Comparison of ENCODE assay signal across 35 mouse cellular contexts in the genomic region with DNA sequence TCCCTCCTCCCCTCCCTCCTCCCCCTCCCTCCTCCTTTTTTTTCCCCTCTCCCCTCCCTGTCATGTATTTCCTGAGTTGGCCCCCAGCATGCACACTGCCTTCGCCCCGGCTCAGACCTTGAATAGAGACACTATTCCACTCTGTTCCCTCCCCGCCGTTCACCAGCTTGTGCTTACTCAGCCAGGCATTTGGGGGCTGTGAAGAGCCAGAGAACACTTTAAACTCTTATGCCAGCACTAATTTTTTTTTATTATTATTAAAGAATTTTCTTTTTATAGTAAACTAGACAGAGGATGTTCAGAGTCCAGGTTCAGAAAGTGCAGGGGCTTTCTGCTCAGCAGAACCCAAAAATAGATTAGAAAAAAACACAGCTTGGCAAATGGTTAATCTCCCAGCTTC. TPM values are rescaled to one million over a fixed set of nuclear protein-coding genes. Genes with fewer than 3 reads are reported as not detected.
DNase-seq lines count a peak whose midpoint lies in the region; TF ChIP-seq lines count a peak whose summit lies in the region.
"Had no signal": no experiment of that assay in that cellular context is flagged by ENCODE, and none has a peak within 500 bp of the region (broad histone marks: within the 10 kb centered on the region; RNA-seq: fewer than 3 reads in every experiment).

No protein-coding gene starts in this region.

- no peaks in the 10 kb centered on the region for H3K36me3 ChIP-seq in hindbrain, embryonic 10.5 days
- H3K36me3 ChIP-seq: embryonic facial prominence, embryonic 12.5 days; forebrain, embryonic 10.5 days; forebrain, embryonic 15.5 days; heart, embryonic 12.5 days; intestine, embryonic 15.5 days; liver, embryonic 12.5 days had no signal

- WGBS in hindbrain, embryonic 10.5 days = 51% methylated on average over 4 of the region's 4 CpGs

- TF ChIP-seq CTCF in left cerebral cortex, adult 2 months (IDR thresholded peaks at IDR 0.05) = no peak

- no peak overlapping the region for H3K4me3 ChIP-seq in hindbrain, embryonic 10.5 days
- H3K4me3 ChIP-seq in left cerebral cortex, adult 2 months = no peak overlapping the region
- H3K4me3 ChIP-seq: embryonic facial prominence, embryonic 12.5 days; forebrain, embryonic 10.5 days; forebrain, embryonic 15.5 days; heart, embryonic 12.5 days; intestine, embryonic 15.5 days; layer of hippocampus, adult 2 months; liver, embryonic 12.5 days had no signal

- peaks cover 23% of the 10 kb centered on the region for H3K4me1 ChIP-seq in hindbrain, embryonic 10.5 days (replicated peaks)

- intact Hi-C loops in left cerebral cortex, adult 2 months (cut with DNase I) = no loop called here
- intact Hi-C loops in left cerebral cortex, postnatal 10 days (cut with DNase I) = no loop called here

- H3K27ac ChIP-seq in hindbrain, embryonic 10.5 days = no peak overlapping the region
- no peak overlapping the region for H3K27ac ChIP-seq in left cerebral cortex, adult 2 months
- H3K27ac ChIP-seq: embryonic facial prominence, embryonic 12.5 days; forebrain, embryonic 10.5 days; forebrain, embryonic 15.5 days; intestine, embryonic 15.5 days; layer of hippocampus, adult 2 months; liver, embryonic 12.5 days had no signal

- H3K27me3 ChIP-seq in hindbrain, embryonic 10.5 days (ENCODE audit: insufficient read depth, poor library complexity, severe bottlenecking) = peaks cover 13% of the 10 kb centered on the region; the same call in 1 of the 2 replicates
- H3K27me3 ChIP-seq: embryonic facial prominence, embryonic 12.5 days; forebrain, embryonic 15.5 days; intestine, embryonic 15.5 days; liver, embryonic 12.5 days had no signal

- H3K9me3 ChIP-seq in hindbrain, embryonic 10.5 days = no peaks in the 10 kb centered on the region
- H3K9me3 ChIP-seq: embryonic facial prominence, embryonic 12.5 days; forebrain, embryonic 10.5 days; forebrain, embryonic 15.5 days; heart, embryonic 12.5 days; intestine, embryonic 15.5 days; liver, embryonic 12.5 days had no signal

- peak; percentile 11 to 19 for DNase-seq in layer of hippocampus, postnatal 10 days (ENCODE audit: low spot score in 2 of 2)
- DNase-seq in layer of hippocampus, postnatal 36 days = no peak
- DNase-seq in kidney, adult 9 months = peak; percentile 87
- peak; percentile 68 for DNase-seq in kidney, postnatal 14 days
- no peak for DNase-seq in hindbrain, embryonic 10.5 days (ENCODE audit: low spot score)
- no peak for DNase-seq in left cerebral cortex, adult 2 months (ENCODE audit: extremely low spot score in 1 of 2, low spot score in 2 of 2)
- no peak for DNase-seq in left cerebral cortex, postnatal 10 days (ENCODE audit: extremely low spot score in 1 of 2, low spot score in 2 of 2)
- DNase-seq: adrenal gland, postnatal 14 days; cerebellum, adult 11 months; cerebellum, adult 9-10 months; cerebellum, postnatal 36 days; gastrocnemius, postnatal 25 days; heart, adult 18-20 months; heart, postnatal 4 days; liver, postnatal 0 days; lung, postnatal 36 days; right cerebral cortex, postnatal 4 days had no signal

RNA-seq across cellular contexts. Expression of a gene that starts 31.4 kb away (rescaled TPM):
- total RNA-seq in layer of hippocampus, postnatal 10 days (2021) = 10 to 100 TPM; 39.7 to 43.2 TPM
- total RNA-seq in layer of hippocampus, postnatal 36 days (2021) = 10 to 100 TPM; 31.0 to 31.7 TPM
- 93.1 and 104 TPM in 2 replicates for polyA plus RNA-seq in hindbrain, embryonic 10.5 days (2016; fragmentation: Nextera tagmentation; extraction: Ambion mirVana)
- total RNA-seq in left cerebral cortex, adult 2 months (2021) = 10 to 100 TPM; 30.5 to 31.7 TPM
- total RNA-seq in left cerebral cortex, postnatal 10 days (2021) = 10 to 100 TPM; 37.3 to 40.9 TPM

RNA-seq across cellular contexts. Expression of a gene that starts 32.1 kb away (rescaled TPM):
- total RNA-seq in layer of hippocampus, postnatal 10 days (2021) = not detected
- total RNA-seq in layer of hippocampus, postnatal 36 days (2021) = not detected
- 0.07 and 0.17 TPM in 2 replicates for polyA plus RNA-seq in hindbrain, embryonic 10.5 days (2016; fragmentation: Nextera tagmentation; extraction: Ambion mirVana)
- not detected for total RNA-seq in left cerebral cortex, adult 2 months (2021)
- not detected for total RNA-seq in left cerebral cortex, postnatal 10 days (2021)
- total RNA-seq: adrenal gland, postnatal 14 days; gastrocnemius, adult 18-20 months; gastrocnemius, postnatal 25 days; heart, adult 18-20 months; heart, postnatal 4 days; layer of hippocampus, adult 2 months; layer of hippocampus, postnatal 25 days; left cerebral cortex, postnatal 36 days; megakaryocyte, adult 5-6 weeks; neutrophil, adult 5-6 weeks had no signal
- polyA plus RNA-seq: CD4-positive, CD25-positive, alpha-beta regulatory T cell, adult 4 months; embryonic facial prominence, embryonic 12.5 days; heart, embryonic 12.5 days; heart, postnatal 0 days; intestine, embryonic 15.5 days; liver, embryonic 12.5 days; liver, postnatal 0 days; lung, embryonic 16.5 days; neural tube, embryonic 11.5 days; spleen, adult 2 months; stomach, embryonic 14.5 days had no signal

RNA-seq across cellular contexts. Expression of a gene that starts 37.2 kb away (rescaled TPM):
- total RNA-seq in layer of hippocampus, postnatal 10 days (2021) = 10 to 100 TPM; 54.6 to 67.1 TPM
- total RNA-seq in layer of hippocampus, postnatal 36 days (2021) = 10 to 100 TPM; 72.5 to 80.1 TPM
- polyA plus RNA-seq in hindbrain, embryonic 10.5 days (2016; fragmentation: Nextera tagmentation; extraction: Ambion mirVana) = 1.1 and 2.2 TPM in 2 replicates
- 10 to 100 TPM; 40.3 to 46.1 TPM for total RNA-seq in left cerebral cortex, adult 2 months (2021)
- 10 to 100 TPM; 33.5 to 43.3 TPM for total RNA-seq in left cerebral cortex, postnatal 10 days (2021)
- total RNA-seq: megakaryocyte, adult 5-6 weeks had no signal

Comparison
In these comparisons a context has a peak if more than half of its experiments do, and no peak if none do; other contexts are left out.
1. DNase-seq: peak in layer of hippocampus, postnatal 10 days (2 of 2), kidney, adult 9 months (single experiment) and kidney, postnatal 14 days (single experiment); none in layer of hippocampus, postnatal 36 days (0 of 2), hindbrain, embryonic 10.5 days (single experiment), left cerebral cortex, adult 2 months (0 of 2) and left cerebral cortex, postnatal 10 days (0 of 2).